Mouse (Mus musculus): ENCODE data around the gene Gm12845. TPM values are rescaled to one million over a fixed set of nuclear protein-coding genes. Genes with fewer than 3 reads are reported as not detected.

Gm12845 gene
- polyA plus RNA-seq (2015; fragmentation: Nextera tagmentation; extraction: Ambion mirVana), result not detected in 2 replicates

DNA sequence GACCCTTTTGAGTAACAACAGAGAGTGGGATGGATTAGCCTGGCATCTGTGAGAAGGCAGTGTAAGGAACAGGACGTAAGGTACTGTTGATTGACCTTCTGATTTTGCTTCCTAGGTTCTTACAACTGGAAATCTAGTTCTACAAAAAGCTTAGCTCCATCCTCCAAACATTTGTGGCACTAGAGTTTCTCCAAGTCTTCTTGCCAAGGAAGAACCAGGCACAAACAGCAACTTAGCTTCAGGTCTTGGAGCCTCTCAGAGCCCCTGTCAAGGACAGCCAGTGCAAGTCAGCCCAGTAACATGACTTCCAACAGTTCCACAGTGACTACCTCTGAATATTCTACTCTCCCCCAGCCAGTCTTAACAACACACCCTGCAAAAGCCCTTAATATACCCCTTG is at the start of gene Gm12845:
Gene Gm12845 (plus strand): TSS at position 301 of the 400 bp plus-strand sequence.
- Histone ChIP-seq H3K4me2 (no peak within 1 kb of the TSS), H3K4me3 (replicated peaks) (no peak within 1 kb of the TSS), H3K36me3 (replicated peaks) (no peaks in the 10 kb centered on the region), H3K4me1 (replicated peaks) (no peaks in the 10 kb centered on the region), H3K27me3 (no peaks in the 10 kb centered on the region; the same call in 1 of the 2 replicates), H3K9ac (no peak within 1 kb of the TSS), H3K9me3 (replicated peaks) (no peaks in the 10 kb centered on the region), H3K27ac (replicated peaks) (no peak within 1 kb of the TSS)
- no peak for ATAC-seq (ENCODE audit: insufficient read depth)
- 62% methylated on average over 1 of the region's 1 CpGs for WGBS (ENCODE audit: insufficient replicate concordance)

DNA sequence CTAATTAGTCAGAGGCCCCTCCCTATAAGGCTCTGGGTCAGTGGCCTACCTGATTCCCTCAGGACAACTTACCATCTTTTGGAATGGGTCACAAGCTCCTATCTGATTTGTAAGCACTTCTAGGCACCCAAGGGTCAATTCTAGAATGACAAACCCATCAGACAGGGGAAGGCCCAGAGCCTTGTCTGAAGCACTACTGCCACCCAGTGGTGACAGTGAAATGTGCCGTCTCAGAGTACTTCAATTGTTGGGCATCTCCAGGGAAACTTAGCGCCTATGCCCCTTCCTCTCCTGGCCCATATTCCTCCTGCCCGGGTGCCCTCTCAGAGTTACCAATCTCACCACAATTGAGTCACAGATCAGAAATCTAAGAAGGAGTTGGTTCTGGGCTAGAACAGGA is 47.3 kb upstream of the Gm12845 start:
- 17% methylated on average over 3 of the region's 3 CpGs for WGBS (ENCODE audit: insufficient replicate concordance)
- no peak overlapping the region for H3K4me2 ChIP-seq
- H3K4me1 ChIP-seq (replicated peaks), result peaks cover 15% of the 10 kb centered on the region
- no peaks in the 10 kb centered on the region for H3K27me3 ChIP-seq
- no peak overlapping the region for H3K27ac ChIP-seq (replicated peaks)
- H3K4me3 ChIP-seq (replicated peaks), result no peak overlapping the region
- no peak overlapping the region for H3K9ac ChIP-seq
- peaks cover 74% of the 10 kb centered on the region for H3K36me3 ChIP-seq (replicated peaks)
- no peaks in the 10 kb centered on the region for H3K9me3 ChIP-seq (replicated peaks)
- no peak for ATAC-seq (ENCODE audit: insufficient read depth)

DNA sequence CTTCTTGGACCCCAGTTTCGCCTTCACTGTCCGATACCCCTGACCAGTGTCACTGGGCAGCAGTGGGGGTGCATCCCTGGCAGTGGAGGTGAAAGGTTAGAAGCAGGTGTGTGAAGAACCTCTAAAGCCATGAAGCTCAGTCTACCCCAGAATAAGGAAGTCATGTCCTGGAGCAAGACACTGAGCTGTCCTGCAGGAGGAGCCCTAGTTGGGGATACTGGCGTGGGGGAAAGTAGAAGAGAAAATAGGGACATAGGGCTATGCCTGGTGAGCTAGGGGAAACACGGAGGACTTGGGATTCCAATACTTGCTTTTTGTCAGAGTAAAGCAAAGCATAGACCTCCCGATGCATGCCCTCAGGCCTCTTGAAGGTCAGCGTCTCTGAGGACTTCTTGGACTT is 43.2 kb upstream of the Gm12845 start:
- Histone ChIP-seq H3K4me3 (replicated peaks) (peak overlapping the region; percentile 86), H3K27me3 (no peaks in the 10 kb centered on the region), H3K4me1 (replicated peaks) (peaks cover 21% of the 10 kb centered on the region), H3K9me3 (replicated peaks) (no peaks in the 10 kb centered on the region), H3K4me2 (peak overlapping the region; percentile 84), H3K27ac (replicated peaks) (peak overlapping the region; percentile 70; the same call in 1 of the 2 replicates), H3K9ac (no peak overlapping the region), H3K36me3 (replicated peaks) (peaks cover 43% of the 10 kb centered on the region)
- ATAC-seq (ENCODE audit: insufficient read depth), result no peak
- 76% methylated on average over 6 of the region's 6 CpGs for WGBS (ENCODE audit: insufficient replicate concordance)

DNA sequence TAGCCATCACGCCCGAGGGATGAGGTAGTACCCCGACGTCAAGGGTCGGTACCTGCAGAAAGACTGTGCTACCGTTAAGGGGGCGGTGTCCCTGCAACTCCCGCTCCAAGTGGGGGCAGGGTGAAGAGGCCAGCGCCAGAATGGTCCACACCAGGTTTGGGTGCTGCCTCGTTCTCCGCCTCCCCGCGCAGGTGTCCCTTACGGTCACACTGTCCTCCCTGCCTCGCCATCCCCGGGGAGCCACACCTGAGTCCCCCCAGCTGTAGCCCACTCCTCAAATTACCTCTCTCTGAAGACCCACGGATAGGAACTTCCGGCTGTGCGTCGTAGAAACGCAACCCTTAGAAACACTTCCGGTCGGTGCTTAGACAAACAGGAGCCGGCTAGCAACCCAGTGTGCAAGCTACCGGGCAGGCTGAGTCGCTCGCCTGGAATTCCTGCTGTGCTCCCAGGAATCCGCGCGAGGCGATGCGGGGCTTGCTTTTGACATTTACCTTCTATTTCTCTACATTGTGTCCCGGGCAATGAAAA is 42.2 kb upstream of the Gm12845 start, which contains the start of gene Dmap1:
Gene Dmap1 (minus strand): TSS at position 343 of the 531 bp plus-strand sequence.
- Histone ChIP-seq H3K4me3 (replicated peaks) (peak within 1 kb of the TSS; percentile 86), H3K4me2 (peak within 1 kb of the TSS; percentile 84), H3K27me3 (no peaks in the 10 kb centered on the region), H3K9ac (peak within 1 kb of the TSS; percentile 82), H3K36me3 (replicated peaks) (peaks cover 34% of the 10 kb centered on the region), H3K4me1 (replicated peaks) (peaks cover 21% of the 10 kb centered on the region), H3K9me3 (replicated peaks) (no peaks in the 10 kb centered on the region), H3K27ac (replicated peaks) (peak within 1 kb of the TSS; percentile 70)
- peak; percentile 77 for ATAC-seq (ENCODE audit: insufficient read depth)
- under 1% methylated on average over 33 of the region's 33 CpGs for WGBS (ENCODE audit: insufficient replicate concordance)

DNA sequence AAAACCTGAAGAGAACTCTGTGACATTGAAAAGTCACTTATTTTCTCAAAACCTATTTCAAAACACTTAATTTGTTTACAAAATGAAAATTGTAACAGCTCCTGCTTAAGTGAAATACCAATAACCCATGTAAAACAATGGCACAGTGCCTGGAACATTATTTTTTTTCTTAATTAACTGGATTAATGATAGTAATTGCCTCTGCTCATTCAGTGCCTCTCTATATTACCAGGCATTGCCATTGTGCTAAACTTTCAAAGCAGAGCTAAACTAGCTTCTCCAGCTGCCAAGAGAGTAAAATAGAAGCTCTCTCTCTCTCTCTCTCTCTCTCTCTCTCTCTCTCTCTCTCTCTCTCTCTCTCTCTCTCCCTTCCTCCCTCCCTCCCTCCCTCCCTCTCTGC is 41.7 kb upstream of the Gm12845 start:
- Histone ChIP-seq H3K9ac (peak overlapping the region; percentile 82), H3K4me2 (peak overlapping the region; percentile 84), H3K27me3 (no peaks in the 10 kb centered on the region), H3K27ac (replicated peaks) (peak overlapping the region; percentile 70; the same call in 1 of the 2 replicates), H3K9me3 (replicated peaks) (no peaks in the 10 kb centered on the region), H3K4me3 (replicated peaks) (peak overlapping the region; percentile 86), H3K4me1 (replicated peaks) (peaks cover 21% of the 10 kb centered on the region), H3K36me3 (replicated peaks) (peaks cover 31% of the 10 kb centered on the region)
- ATAC-seq (ENCODE audit: insufficient read depth), result no peak

DNA sequence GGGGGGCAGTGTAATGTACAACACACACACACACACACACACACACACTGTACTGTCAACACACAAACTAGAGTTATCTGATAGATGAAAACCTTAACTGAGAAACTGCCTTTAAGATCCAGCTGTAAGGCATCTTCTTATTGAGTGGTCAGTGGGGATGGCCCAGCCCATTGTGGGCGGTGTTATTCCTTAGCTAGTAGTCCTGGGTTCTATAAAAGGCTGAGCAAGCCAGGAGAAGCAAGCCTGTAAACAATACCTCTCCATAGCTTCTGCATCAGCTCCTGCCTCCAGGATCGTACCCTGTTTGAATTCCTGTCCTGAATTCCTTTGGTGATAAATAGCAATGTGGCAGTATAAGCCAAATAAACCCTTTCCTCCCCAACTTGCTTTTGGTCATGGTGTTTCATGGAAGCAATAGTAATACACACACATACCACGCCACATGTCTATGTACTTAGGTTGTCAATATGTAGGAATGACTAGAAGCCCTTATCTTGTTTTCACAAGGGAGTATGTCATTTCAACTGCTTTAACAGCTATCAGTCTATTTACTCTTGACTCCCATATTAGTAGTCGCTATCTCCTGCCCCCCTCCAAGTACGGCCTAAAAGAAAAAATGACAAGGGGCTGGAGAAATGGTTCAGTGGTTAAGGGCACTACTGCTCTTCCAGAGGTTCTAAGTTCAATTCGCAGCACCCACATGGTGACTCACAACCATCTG is 41.0 kb upstream of the Gm12845 start:
- 52% methylated on average over 6 of the region's 6 CpGs for WGBS (ENCODE audit: insufficient replicate concordance)
- Histone ChIP-seq H3K4me1 (replicated peaks) (peaks cover 21% of the 10 kb centered on the region), H3K9me3 (replicated peaks) (no peaks in the 10 kb centered on the region), H3K27me3 (no peaks in the 10 kb centered on the region), H3K36me3 (replicated peaks) (peaks cover 24% of the 10 kb centered on the region), H3K27ac (replicated peaks) (no peak overlapping the region), H3K4me3 (replicated peaks) (no peak overlapping the region), H3K9ac (no peak overlapping the region), H3K4me2 (peak overlapping the region; percentile 84; the same call in 1 of the 2 replicates)
- ATAC-seq (ENCODE audit: insufficient read depth), result no peak

DNA sequence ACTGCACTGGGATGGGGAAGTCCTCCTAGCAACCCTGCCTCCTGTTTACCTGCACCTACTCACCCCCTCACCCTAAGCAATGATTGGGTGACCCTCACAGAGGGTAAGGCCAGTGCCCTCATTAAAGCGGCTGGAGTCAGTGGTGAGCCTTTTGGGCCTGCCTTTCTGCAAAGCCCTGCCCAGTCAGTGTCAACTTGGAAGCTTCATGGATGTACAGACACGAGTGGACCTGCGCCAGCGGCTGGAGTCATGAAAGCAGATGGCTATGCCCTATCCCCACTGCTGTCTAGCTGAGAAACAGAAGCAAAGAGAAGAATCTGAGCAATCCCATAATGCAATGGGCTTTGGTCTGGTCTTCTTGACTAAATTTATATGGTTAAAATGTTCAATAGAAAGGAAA is 37.9 kb upstream of the Gm12845 start:
- no peak overlapping the region for H3K27ac ChIP-seq (replicated peaks)
- H3K4me3 ChIP-seq (replicated peaks), result no peak overlapping the region
- no peaks in the 10 kb centered on the region for H3K9me3 ChIP-seq (replicated peaks)
- no peak for ATAC-seq (ENCODE audit: insufficient read depth)
- H3K4me2 ChIP-seq, result no peak overlapping the region
- no peaks in the 10 kb centered on the region for H3K27me3 ChIP-seq
- H3K9ac ChIP-seq, result no peak overlapping the region
- no peaks in the 10 kb centered on the region for H3K36me3 ChIP-seq (replicated peaks)
- H3K4me1 ChIP-seq (replicated peaks), result peaks cover 10% of the 10 kb centered on the region
- 65% methylated on average over 4 of the region's 4 CpGs for WGBS (ENCODE audit: insufficient replicate concordance)

DNA sequence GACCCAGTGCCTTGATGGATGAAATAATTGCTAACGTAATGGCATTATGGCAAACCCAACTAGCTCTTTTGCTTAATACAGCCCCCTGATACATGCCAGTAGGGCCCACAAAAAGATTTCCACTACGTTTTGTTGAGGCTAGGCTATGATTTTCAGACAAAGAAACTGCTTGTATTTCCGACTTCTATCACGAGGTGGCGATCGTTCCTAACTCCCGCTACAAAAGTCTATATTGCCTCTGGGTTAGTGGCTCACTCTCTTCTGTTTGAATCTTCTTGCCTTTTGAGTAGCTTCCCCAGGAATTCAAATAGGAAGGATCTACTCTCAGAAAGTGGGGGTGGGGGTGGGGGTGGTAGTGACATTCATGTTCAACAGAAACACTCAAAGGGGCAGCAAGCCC is 18.9 kb upstream of the Gm12845 start:
- WGBS (ENCODE audit: insufficient replicate concordance), result 3% methylated on average over 7 of the region's 7 CpGs
- H3K27ac ChIP-seq (replicated peaks), result no peak overlapping the region

DNA sequence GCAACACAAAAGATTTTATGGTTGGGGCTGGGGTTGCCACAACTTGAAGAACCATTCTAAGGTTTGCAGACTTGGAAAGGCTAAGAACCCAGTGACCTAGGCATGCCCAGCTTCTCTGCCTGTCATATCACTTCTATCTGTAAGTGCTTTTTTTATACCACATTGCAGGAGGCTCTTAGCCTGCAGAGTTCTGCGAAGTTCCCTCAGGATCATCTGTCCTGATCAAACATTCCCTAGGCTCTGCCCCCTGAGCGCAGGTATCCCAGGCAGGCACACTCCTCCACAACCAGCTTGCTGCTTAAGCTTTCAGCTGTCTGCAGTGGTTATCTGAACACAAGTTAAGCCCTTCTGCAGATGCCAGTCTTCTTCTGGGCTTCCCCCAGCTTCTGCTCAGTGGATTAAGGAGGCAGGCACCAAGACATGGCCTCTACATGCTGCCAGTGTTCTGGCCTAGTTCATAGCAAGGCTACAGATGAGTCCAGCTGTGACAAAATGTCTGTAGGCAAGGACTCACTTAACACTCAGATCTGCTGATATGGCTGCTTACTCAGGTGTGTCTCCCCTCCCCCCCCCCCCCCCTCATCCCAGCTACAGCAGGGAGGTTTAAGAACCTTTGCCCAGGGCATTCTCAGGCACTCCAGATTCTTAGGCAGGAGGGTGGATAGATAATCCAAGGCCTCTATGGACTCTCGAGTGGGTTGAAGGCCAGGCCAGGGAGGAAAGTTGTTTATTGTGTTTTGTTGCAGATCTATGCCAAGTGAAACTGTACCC is 15.2 kb upstream of the Gm12845 start:
- H3K9me3 ChIP-seq (replicated peaks), result no peaks in the 10 kb centered on the region
- no peak overlapping the region for H3K27ac ChIP-seq (replicated peaks)
- WGBS (ENCODE audit: insufficient replicate concordance), result 45% methylated on average over 3 of the region's 3 CpGs
- no peaks in the 10 kb centered on the region for H3K27me3 ChIP-seq
- no peaks in the 10 kb centered on the region for H3K4me1 ChIP-seq (replicated peaks)
- H3K36me3 ChIP-seq (replicated peaks), result no peaks in the 10 kb centered on the region
- no peak for ATAC-seq (ENCODE audit: insufficient read depth)
- H3K9ac ChIP-seq, result no peak overlapping the region
- no peak overlapping the region for H3K4me2 ChIP-seq
- no peak overlapping the region for H3K4me3 ChIP-seq (replicated peaks)

More for the DNA sequence above, 18.9 kb upstream of the Gm12845 start:
- Histone ChIP-seq H3K4me2 (no peak overlapping the region), H3K4me1 (replicated peaks) (no peaks in the 10 kb centered on the region), H3K4me3 (replicated peaks) (no peak overlapping the region), H3K27me3 (no peaks in the 10 kb centered on the region), H3K9ac (no peak overlapping the region), H3K9me3 (replicated peaks) (no peaks in the 10 kb centered on the region), H3K36me3 (replicated peaks) (no peaks in the 10 kb centered on the region)
- ATAC-seq (ENCODE audit: insufficient read depth), result no peak

DNA sequence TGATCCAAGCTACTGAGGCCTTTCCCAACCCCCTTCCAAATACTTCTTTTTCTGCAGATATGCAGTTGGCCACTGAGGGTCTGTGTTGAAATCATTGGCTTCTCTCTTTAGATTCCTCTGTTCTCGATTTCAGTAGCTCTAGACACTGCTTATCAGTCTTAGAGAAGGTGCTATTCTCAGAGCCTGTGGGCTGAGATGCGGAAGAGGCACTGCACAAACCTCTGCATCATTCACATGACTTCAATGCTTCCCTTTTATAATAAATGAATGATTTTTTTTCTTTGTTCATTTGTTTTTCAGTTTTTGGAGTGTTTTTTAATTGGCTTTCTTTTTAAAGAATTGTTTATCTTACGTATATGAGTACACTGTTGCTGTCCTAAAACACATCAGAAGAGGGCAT is 11.9 kb upstream of the Gm12845 start:
- no peak overlapping the region for H3K9ac ChIP-seq
- no peaks in the 10 kb centered on the region for H3K36me3 ChIP-seq (replicated peaks)
- no peak overlapping the region for H3K27ac ChIP-seq (replicated peaks)
- H3K4me3 ChIP-seq (replicated peaks), result no peak overlapping the region
- no peak overlapping the region for H3K4me2 ChIP-seq
- no peaks in the 10 kb centered on the region for H3K27me3 ChIP-seq
- no peak for ATAC-seq (ENCODE audit: insufficient read depth)
- 62% methylated on average over 3 of the region's 3 CpGs for WGBS (ENCODE audit: insufficient replicate concordance)
- H3K4me1 ChIP-seq (replicated peaks), result no peaks in the 10 kb centered on the region
- no peaks in the 10 kb centered on the region for H3K9me3 ChIP-seq (replicated peaks)
